Mouse (Mus musculus) hindbrain, embryonic 16.5 days (tissue): ENCODE measurements around the gene Prkcg. TPM values are rescaled to one million over a fixed set of nuclear protein-coding genes. Genes with fewer than 3 reads are reported as not detected.

Source experiments
- polyA plus RNA-seq: library from polyadenylated mRNA; unstranded; fragments of >200 nt; fragmentation: Nextera tagmentation; extraction: Ambion mirVana; gene quantifications from 2 replicates; pipeline ENCODE4 v1.2.1, GENCODE M21; 2015

Prkcg gene
- polyA plus RNA-seq, 1 experiment from 2014 or later, result 2.3 TPM

Other genes starting within 250 kb of the Prkcg start
- not detected in 2 replicates for gene AU018091, start 120.0 kb upstream of the Prkcg start, polyA plus RNA-seq
- gene Nlrp12, start 39.4 kb upstream of the Prkcg start, polyA plus RNA-seq, result 0.05 and 0.06 TPM in 2 replicates
- 36.9 and 51.0 TPM in 2 replicates for gene Myadm, start 99 bp upstream of the Prkcg start, polyA plus RNA-seq
- 2.6 and 2.9 TPM in 2 replicates for gene Cacng7, start 43.8 kb downstream of the Prkcg start, polyA plus RNA-seq
- 8.6 and 13.7 TPM in 2 replicates for gene Cacng8, start 101.5 kb downstream of the Prkcg start, polyA plus RNA-seq
- 0.62 TPM in 1 of 2 replicates, not detected in the other for gene Cacng6, start 135.0 kb downstream of the Prkcg start, polyA plus RNA-seq
- not detected in 2 replicates for gene Tarm1, start 213.4 kb downstream of the Prkcg start, polyA plus RNA-seq